10 mouse cellular contexts compared by ENCODE assay signal in the genomic region with DNA sequence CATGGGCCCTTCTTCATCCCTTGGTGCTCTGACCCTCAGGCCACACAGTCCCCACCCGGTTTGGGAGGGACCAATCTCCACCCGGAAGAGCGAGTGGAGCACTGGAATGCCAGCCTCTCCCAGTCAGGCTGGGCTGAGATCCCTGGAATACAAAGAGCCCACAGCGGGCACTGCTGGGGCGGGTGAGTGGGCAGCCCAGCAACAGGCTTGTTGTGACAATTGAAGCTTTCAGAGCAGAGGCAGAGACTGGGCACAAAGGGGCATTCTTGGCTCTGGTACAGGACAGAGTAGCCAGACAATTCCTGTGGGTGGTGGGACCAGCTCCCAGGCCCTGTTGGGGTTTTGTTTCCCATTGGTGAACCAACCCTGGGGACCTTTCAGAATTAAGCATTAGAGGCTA. TPM values are rescaled to one million over a fixed set of nuclear protein-coding genes. Genes with fewer than 3 reads are reported as not detected.
DNase-seq lines count a peak whose midpoint lies in the region; ATAC-seq lines count a peak whose summit lies in the region.
"Had no signal": no experiment of that assay in that cellular context is flagged by ENCODE, and none has a peak within 500 bp of the region (broad histone marks: within the 10 kb centered on the region; RNA-seq: fewer than 3 reads in every experiment).

No protein-coding gene starts in this region.

- H3K9ac ChIP-seq in neural tube, embryonic 14.5 days (replicated peaks; ENCODE audit: low read depth, low read length) = no peak overlapping the region

- H3K36me3 ChIP-seq in neural tube, embryonic 14.5 days (ENCODE audit: control insufficient read depth, insufficient read depth, low read length) = no peaks in the 10 kb centered on the region

- H3K4me3 ChIP-seq in neural tube, embryonic 14.5 days (ENCODE audit: low read depth, low read length) = no peak overlapping the region

- no peaks in the 10 kb centered on the region for H3K9me3 ChIP-seq in neural tube, embryonic 14.5 days (ENCODE audit: control insufficient read depth, low read length)

- no peaks in the 10 kb centered on the region for H3K27me3 ChIP-seq in neural tube, embryonic 14.5 days (ENCODE audit: control insufficient read depth, insufficient read depth, low read length)

- DNase-seq in frontal cortex, postnatal 14 days (ENCODE audit: low spot score in 2 of 2) = no peak
- peak; percentile 47 for DNase-seq in brain, embryonic 18.5 days (ENCODE audit: low read depth, low spot score)
- peak; percentile 42 to 77 for DNase-seq in layer of hippocampus, adult 18-20 months (ENCODE audit: low spot score in 2 of 2)
- no peak for DNase-seq in ovary, postnatal 10 days (ENCODE audit: low spot score)
- no peak for DNase-seq in spleen, postnatal 4 days (ENCODE audit: low spot score in 2 of 2)
- DNase-seq: kidney, postnatal 10 days had no signal

- ATAC-seq in frontal cortex, adult (ENCODE audit: low TSS enrichment) = peak; percentile 70
- peak; percentile 83 for ATAC-seq in neural tube, embryonic 14.5 days (ENCODE audit: low read depth)
- ATAC-seq in erythroblast, adult 5-6 weeks (replicated peaks; ENCODE audit: low FRiP score, poor library complexity, severe bottlenecking) = no peak

- H3K27ac ChIP-seq in neural tube, embryonic 14.5 days (ENCODE audit: low read depth, low read length) = peak overlapping the region; percentile 36; the same call in 1 of the 2 replicates

- 54% methylated on average over 5 of the region's 5 CpGs for WGBS in neural tube, embryonic 14.5 days

- no peak overlapping the region for H3K4me2 ChIP-seq in neural tube, embryonic 14.5 days (ENCODE audit: low read depth, low read length)

- no peaks in the 10 kb centered on the region for H3K4me1 ChIP-seq in neural tube, embryonic 14.5 days (ENCODE audit: control insufficient read depth, insufficient read depth, low read length)

RNA-seq across cellular contexts. Expression of a gene that starts 36.6 kb away (rescaled TPM):
- 10 to 100 TPM; 16.0 to 18.5 TPM for total RNA-seq in layer of hippocampus, adult 18-20 months (2021)
- polyA plus RNA-seq in neural tube, embryonic 14.5 days (2014; fragmentation: Nextera tagmentation; extraction: Ambion mirVana) = 8.5 and 12.7 TPM in 2 replicates
- 0.21 and 11.1 TPM in 2 replicates for total RNA-seq in erythroblast, adult 5-6 weeks (2015; ENCODE audit: low replicate concordance)
- total RNA-seq in erythroblast, adult 5-6 weeks (2017; ENCODE audit: low replicate concordance) = 1.6 TPM in 1 of 2 replicates, not detected in the other

RNA-seq across cellular contexts. Expression of a gene that starts 50.7 kb away (rescaled TPM):
- 10 to 100 TPM; 37.5 to 48.0 TPM for total RNA-seq in layer of hippocampus, adult 18-20 months (2021)
- polyA plus RNA-seq in neural tube, embryonic 14.5 days (2014; fragmentation: Nextera tagmentation; extraction: Ambion mirVana) = 32.5 and 44.7 TPM in 2 replicates
- not detected in 2 replicates for total RNA-seq in erythroblast, adult 5-6 weeks (2015; ENCODE audit: low replicate concordance)
- total RNA-seq in erythroblast, adult 5-6 weeks (2017; ENCODE audit: low replicate concordance) = not detected in 2 replicates

RNA-seq across cellular contexts. Expression of a gene that starts 57.8 kb away (rescaled TPM):
- total RNA-seq in layer of hippocampus, adult 18-20 months (2021) = under 1 TPM; 0.23 to 0.27 TPM
- polyA plus RNA-seq in neural tube, embryonic 14.5 days (2014; fragmentation: Nextera tagmentation; extraction: Ambion mirVana) = 0.46 TPM in 1 of 2 replicates, not detected in the other
- not detected in 2 replicates for total RNA-seq in erythroblast, adult 5-6 weeks (2015; ENCODE audit: low replicate concordance)
- total RNA-seq in erythroblast, adult 5-6 weeks (2017; ENCODE audit: low replicate concordance) = not detected in 2 replicates
- polyA plus RNA-seq: neural tube, embryonic 11.5 days had no signal

Comparison
In these comparisons a context has a peak if more than half of its experiments do, and no peak if none do; other contexts are left out.
1. DNase-seq: peak in brain, embryonic 18.5 days (single experiment) and layer of hippocampus, adult 18-20 months (2 of 2); none in frontal cortex, postnatal 14 days (0 of 2), ovary, postnatal 10 days (single experiment) and spleen, postnatal 4 days (0 of 2).
2. RNA of a gene that starts 50.7 kb away (total RNA-seq): 37.5 to 48.0 TPM in layer of hippocampus, adult 18-20 months; not detected in erythroblast, adult 5-6 weeks; every median in the first group is over 10 times any median in the second.